Mouse (Mus musculus): ENCODE measurements around the gene P2ry13.

DNA sequence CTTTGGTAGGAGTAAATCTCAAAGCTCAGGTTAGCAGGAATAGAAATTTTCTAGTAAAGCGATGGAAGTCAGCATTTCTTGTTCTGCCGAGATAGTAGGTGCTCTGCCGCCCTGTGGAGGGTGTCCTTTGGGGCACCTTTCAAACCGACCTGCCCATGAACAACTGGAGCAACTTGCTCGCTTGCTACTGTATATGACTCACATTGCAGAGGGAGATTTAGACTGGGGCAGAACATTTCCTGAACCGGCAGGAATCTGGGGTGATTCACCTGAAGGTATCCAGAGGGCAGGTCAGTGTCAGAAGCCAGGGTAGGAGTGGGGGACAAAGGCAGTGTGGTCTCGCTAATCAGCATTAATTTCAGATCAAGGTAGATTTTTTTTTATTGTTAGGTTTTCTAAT, 15.7 kb downstream of the P2ry13 start, which contains the start of gene Gpr87:
- TF ChIP-seq CTCF (conservative IDR thresholded peaks at IDR 0.05; ENCODE audit: insufficient read depth, insufficient read length, low read depth, low read length) = no peak
- TF ChIP-seq POLR2A (IDR thresholded peaks at IDR 0.05; ENCODE audit: low read depth, low read length) = no peak

Measured in kidney, adult 2 months (tissue).